Mouse (Mus musculus) heart, adult 2 months (tissue): ENCODE measurements around the gene Rasgrf1. TPM values are rescaled to one million over a fixed set of nuclear protein-coding genes. Genes with fewer than 3 reads are reported as not detected.
"Not testable (repeated sequence)": the region's sequence is repeated elsewhere in the genome, so short reads cannot be mapped to it uniquely, and the experiment has no call there.

Source experiments
- DNase-seq, 2 experiments: peaks; one replicate each; pipeline ENCODE4 v3.0.0; 2021
- H3K27ac ChIP-seq: fragments of 200-600 bp; 2 replicates; pipeline ENCODE4 v1.8.1; 2022
- H3K27me3 ChIP-seq: fragments of 200-500 bp; 2 replicates; pipeline ENCODE4 v1.6.1; 2012; ENCODE audit warnings: mild to moderate bottlenecking, low read length, inconsistent platforms, mixed read lengths; ENCODE audit not compliant: control insufficient read depth, insufficient read depth
- H3K36me3 ChIP-seq: fragments of 200-500 bp; 2 replicates; pipeline ENCODE4 v1.6.1; 2012; ENCODE audit warnings: low read length, inconsistent platforms; ENCODE audit not compliant: control insufficient read depth, insufficient read depth
- H3K4me1 ChIP-seq: fragments of 200-500 bp; 2 replicates; pipeline ENCODE4 v1.6.1; 2011; ENCODE audit warnings: low read length; ENCODE audit not compliant: control insufficient read depth, insufficient read depth
- H3K4me3 ChIP-seq: fragments of 200-600 bp; 2 replicates; pipeline ENCODE4 v1.8.1; 2022
- H3K79me2 ChIP-seq: fragments of 200-500 bp; replicated peaks from 2 replicates; pipeline ENCODE4 v1.6.1; 2012; ENCODE audit warnings: mild to moderate bottlenecking, inconsistent platforms, low read length, moderate library complexity, mixed read lengths; ENCODE audit not compliant: control insufficient read depth, insufficient read depth
- H3K9ac ChIP-seq: fragments of 200-500 bp; 2 replicates; pipeline ENCODE4 v1.6.1; 2012; ENCODE audit warnings: low read depth, mild to moderate bottlenecking, control low read depth, inconsistent platforms, low read length, mixed read lengths
- CTCF ChIP-seq: fragments of 200-600 bp; IDR thresholded peaks from 2 replicates; pipeline ENCODE4 v1.8.1; 2022; ENCODE audit warnings: antibody characterized with exemption, mild to moderate bottlenecking, moderate library complexity
- EP300 ChIP-seq: fragments of 200-500 bp; IDR thresholded peaks from 2 replicates; pipeline ENCODE4 v1.6.1; 2011; ENCODE audit warnings: low read depth, low read length, control low read depth; ENCODE audit not compliant: insufficient read depth
- POLR2A ChIP-seq: fragments of 200-500 bp; IDR thresholded peaks from 2 replicates; pipeline ENCODE4 v1.6.1; 2011; ENCODE audit warnings: mild to moderate bottlenecking, low read depth, low read length, control low read depth; ENCODE audit not compliant: insufficient read depth
- WGBS: fragments of 180-500 bp; shearing (Covaris S2); methylation state at CpG from one replicate; pipeline ENCODE4 v1.1.7; 2018; 5-methylcytosine and 5-hydroxymethylcytosine counted together
- intact Hi-C: fragments of 180-260 bp; cut with DNase I; formaldehyde crosslinking; loops from one replicate; pipeline ENCODE4 v1.15.1; 2025
- polyA plus RNA-seq: library from polyadenylated mRNA; depleted of rRNA; stranded (reverse); fragments of >200 nt; gene quantifications from 2 replicates; pipeline ENCODE4 v1.2.3, GENCODE M21; 2012
- total RNA-seq, 2 experiments: library from RNA; stranded (reverse); gene quantifications; 2 replicates each; pipeline ENCODE4 v1.2.3; 2021

Rasgrf1 gene
- total and polyA plus RNA-seq, 3 experiments = not detected

DNA sequence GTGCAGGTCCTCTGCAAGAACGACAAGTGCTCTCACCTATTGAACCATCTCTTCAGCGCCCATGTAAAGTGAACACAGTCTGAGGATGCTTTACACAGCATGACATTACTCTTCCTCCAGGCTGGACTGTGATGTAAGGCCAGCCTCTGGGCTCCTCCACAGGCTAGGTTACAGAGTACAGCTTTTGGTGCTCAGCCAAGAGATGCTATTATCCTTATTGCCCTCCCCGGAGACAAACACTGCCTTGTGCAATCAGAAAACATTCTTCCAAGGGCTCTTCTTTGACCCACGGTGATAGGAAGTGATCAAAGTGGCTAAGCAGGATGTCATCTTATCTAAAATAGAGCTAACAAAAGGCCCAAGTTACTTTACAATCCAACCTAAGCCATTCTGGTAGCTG is 128.8 kb downstream of the Rasgrf1 start:
- TF ChIP-seq POLR2A (no peak), EP300 (no peak), CTCF (no peak)
- no peaks in the 10 kb centered on the region for H3K79me2 ChIP-seq
- 47% methylated on average over 4 of the region's 4 CpGs for WGBS

DNA sequence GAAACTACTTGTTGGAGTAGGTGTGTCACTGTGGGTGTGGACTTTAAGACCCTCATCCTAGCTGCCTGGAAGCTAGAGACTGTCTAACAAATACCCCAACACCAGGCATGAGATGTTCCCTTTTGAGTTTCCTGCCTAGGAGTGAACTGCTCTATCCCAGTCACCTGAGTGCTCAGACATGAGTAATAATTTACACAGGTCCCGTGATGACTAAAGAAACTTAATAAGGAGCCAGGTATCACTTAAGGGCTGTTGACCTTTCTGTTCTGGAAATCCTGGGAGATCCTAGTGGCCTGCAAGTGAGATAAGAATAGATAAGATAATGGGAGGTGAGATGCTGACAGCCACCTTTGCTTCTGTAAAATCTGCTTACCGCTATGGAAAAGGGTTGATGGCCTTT is 131.2 kb downstream of the Rasgrf1 start:
- no peaks in the 10 kb centered on the region for H3K27me3 ChIP-seq
- no peak overlapping the region for H3K4me3 ChIP-seq
- H3K79me2 ChIP-seq = no peaks in the 10 kb centered on the region
- TF ChIP-seq CTCF (no peak), POLR2A (no peak)
- no peak overlapping the region for H3K27ac ChIP-seq
- 45% methylated on average over 2 of the region's 2 CpGs for WGBS
- no peak for DNase-seq
- no peak overlapping the region for H3K9ac ChIP-seq
- no peaks in the 10 kb centered on the region for H3K4me1 ChIP-seq
- intact Hi-C loops = no loop called here
- H3K36me3 ChIP-seq = no peaks in the 10 kb centered on the region

More for the DNA sequence above, 128.8 kb downstream of the Rasgrf1 start:
- Histone ChIP-seq H3K9ac (no peak overlapping the region), H3K4me1 (no peaks in the 10 kb centered on the region), H3K27me3 (no peaks in the 10 kb centered on the region), H3K36me3 (no peaks in the 10 kb centered on the region), H3K27ac (no peak overlapping the region), H3K4me3 (no peak overlapping the region)
- intact Hi-C loops = no loop called here
- no peak for DNase-seq

GRCm38 (mm10) chr9:90041556-90041955 is 131.8 kb downstream of the Rasgrf1 start:
- no peak for TF ChIP-seq POLR2A
- no peak for TF ChIP-seq CTCF
- TF ChIP-seq EP300 = no peak
- H3K4me1 ChIP-seq = no peaks in the 10 kb centered on the region
- no peak for DNase-seq
- H3K27ac ChIP-seq = no peak overlapping the region
- intact Hi-C loops = no loop called here
- no peak overlapping the region for H3K9ac ChIP-seq
- H3K27me3 ChIP-seq = no peaks in the 10 kb centered on the region
- no peak overlapping the region for H3K4me3 ChIP-seq
- no peaks in the 10 kb centered on the region for H3K36me3 ChIP-seq
- 92% methylated on average over 3 of the region's 3 CpGs for WGBS
- no peaks in the 10 kb centered on the region for H3K79me2 ChIP-seq

- H3K27me3 ChIP-seq, DNase-seq, H3K79me2 ChIP-seq, H3K4me1 ChIP-seq, H3K9ac ChIP-seq, H3K36me3 ChIP-seq, H3K4me3 ChIP-seq, intact Hi-C loops, H3K27ac ChIP-seq: not testable (repeated sequence)
- WGBS = 87% methylated on average over 8 of the region's 8 CpGs
Observed at GRCm38 (mm10) chr9:90042906-90043305, 133.2 kb downstream of the Rasgrf1 start.

GRCm38 (mm10) chr9:90045191-90045590 is 135.5 kb downstream of the Rasgrf1 start:
- no peak overlapping the region for H3K4me3 ChIP-seq
- intact Hi-C loops = no loop called here
- TF ChIP-seq CTCF (no peak), POLR2A (no peak), EP300 (no peak)
- no peaks in the 10 kb centered on the region for H3K79me2 ChIP-seq
- no peak overlapping the region for H3K27ac ChIP-seq
- H3K9ac ChIP-seq = no peak overlapping the region
- H3K36me3 ChIP-seq = no peaks in the 10 kb centered on the region
- DNase-seq = no peak
- 94% methylated on average over 7 of the region's 7 CpGs for WGBS
- H3K27me3 ChIP-seq = no peaks in the 10 kb centered on the region
- no peaks in the 10 kb centered on the region for H3K4me1 ChIP-seq

- WGBS = 31% methylated on average over 5 of the region's 5 CpGs
- Histone ChIP-seq H3K27me3 (no peaks in the 10 kb centered on the region), H3K27ac (no peak overlapping the region), H3K79me2 (no peaks in the 10 kb centered on the region), H3K4me1 (no peaks in the 10 kb centered on the region), H3K36me3 (no peaks in the 10 kb centered on the region), H3K9ac (no peak overlapping the region), H3K4me3 (no peak overlapping the region)
- TF ChIP-seq POLR2A (no peak), EP300 (no peak)
- peak in 1 of 2 experiments; percentile 29 for DNase-seq
- intact Hi-C loops = no loop called here
Observed at GRCm38 (mm10) chr9:90047937-90048627, 138.4 kb downstream of the Rasgrf1 start.
